Mouse (Mus musculus): ENCODE results near the gene Kcnk3.

Gene Kcnk3

DNA sequence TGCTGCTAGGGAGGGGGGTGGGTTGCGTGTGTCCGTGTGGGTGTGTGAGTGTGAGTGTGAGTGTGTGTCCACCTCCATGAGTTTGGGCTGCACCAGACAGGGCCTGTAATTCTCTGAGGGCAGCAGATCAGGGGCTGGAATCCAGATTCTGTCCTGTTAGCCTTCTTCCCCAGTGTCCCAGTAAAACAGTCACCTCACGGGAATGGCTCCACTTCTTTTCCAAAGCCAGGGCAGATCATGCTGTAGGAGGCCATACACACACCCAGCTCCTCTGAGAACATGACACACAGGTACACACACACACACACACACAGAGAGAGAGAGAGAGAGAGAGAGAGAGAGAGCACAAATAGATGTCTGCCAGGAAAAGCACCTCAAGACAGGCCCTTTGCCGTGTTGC lies 1.1 kb downstream of the Kcnk3 start:
- no peak for DNase-seq

- DNase-seq: no peak
Measured at GRCm38 (mm10) chr5:30589546-30589945, 1.6 kb downstream of the Kcnk3 start.

DNA sequence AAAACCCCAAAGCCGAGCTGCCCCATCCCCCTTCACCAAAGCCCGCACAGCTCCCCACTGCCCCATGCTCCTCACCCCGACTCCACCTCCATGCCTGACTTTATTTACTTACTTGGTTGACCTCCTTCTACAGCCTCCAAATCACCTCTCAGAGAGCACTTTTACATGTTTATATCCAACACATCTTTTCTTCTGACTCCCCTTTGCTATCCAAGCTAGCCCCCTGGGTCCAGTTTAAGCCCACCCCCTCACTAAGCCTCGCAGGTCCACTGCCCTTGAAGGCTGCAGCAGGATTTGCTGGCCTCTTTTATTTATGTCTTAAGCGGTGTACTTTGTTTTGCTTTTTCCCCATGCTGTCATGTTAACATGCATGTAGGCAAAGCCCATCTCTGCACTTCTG lies 2.3 kb downstream of the Kcnk3 start:
- DNase-seq: no peak

DNA sequence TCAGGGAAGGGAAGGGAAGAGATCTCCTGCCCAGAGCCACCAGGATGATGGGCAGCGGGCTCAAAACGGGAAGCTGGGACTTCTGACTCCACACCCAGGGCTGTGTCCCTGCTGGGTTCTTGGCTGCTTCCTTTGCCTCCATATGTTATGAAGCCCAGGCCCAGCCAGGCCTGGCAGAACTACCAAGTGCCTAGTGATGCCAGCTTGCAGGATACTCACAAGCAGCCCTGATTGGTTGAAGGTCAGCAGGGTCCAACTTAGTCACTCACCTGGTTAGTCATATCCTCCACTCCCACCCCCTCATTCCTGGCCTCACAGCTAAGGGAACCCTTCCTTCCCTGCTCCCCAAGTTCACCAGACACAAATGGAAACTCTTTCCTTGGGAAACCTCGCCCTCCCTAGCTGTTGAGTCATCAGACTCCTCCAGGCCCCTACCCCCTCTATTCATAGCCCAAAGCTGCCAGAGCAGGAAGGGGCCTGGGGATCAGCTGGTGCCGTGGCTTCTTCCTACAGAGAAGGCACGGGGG lies 3.3 kb downstream of the Kcnk3 start:
- DNase-seq: no peak

- DNase-seq: no peak
Measured at GRCm38 (mm10) chr5:30591786-30592185, 3.8 kb downstream of the Kcnk3 start.

GRCm38 (mm10) chr5:30592279-30592980 lies 4.5 kb downstream of the Kcnk3 start:
- no peak for DNase-seq

GRCm38 (mm10) chr5:30593360-30593759 lies 5.4 kb downstream of the Kcnk3 start:
- DNase-seq: no peak

DNA sequence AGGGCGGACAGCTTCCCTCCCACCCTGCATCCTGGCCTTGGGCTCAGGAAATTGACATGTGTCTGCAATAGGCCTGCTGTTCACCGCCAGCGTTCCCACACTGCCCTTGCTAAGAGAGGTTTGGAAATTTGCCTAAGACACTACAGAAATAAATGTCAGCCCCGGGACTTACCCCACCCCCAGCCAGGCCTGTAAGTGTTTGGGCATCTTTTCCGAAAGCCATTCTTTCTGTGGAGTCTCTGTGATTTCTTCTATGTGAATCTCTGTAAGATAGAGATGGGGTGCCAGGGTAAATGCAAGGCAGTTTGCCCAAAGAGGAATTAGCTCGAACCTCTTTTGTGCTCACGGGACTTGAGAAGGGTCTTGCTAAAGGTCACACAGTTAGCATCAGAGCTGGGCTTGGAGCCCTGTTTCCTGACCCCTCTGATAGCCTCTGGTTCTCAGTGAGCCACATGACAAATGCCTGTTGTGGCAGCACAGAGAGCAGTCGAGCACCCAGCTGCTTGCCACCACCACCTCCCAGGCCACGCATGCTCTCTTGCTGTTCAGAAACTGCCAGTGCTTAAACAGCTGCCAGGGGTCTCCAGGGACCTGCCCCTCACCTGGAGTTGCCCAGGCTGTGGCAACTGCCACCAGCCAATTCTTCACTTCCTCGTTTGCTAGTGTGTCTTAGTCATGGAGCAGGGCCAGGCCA lies 6.0 kb downstream of the Kcnk3 start:
- peak; percentile 45 for DNase-seq

GRCm38 (mm10) chr5:30594953-30595560 lies 7.1 kb downstream of the Kcnk3 start:
- no peak for DNase-seq

DNA sequence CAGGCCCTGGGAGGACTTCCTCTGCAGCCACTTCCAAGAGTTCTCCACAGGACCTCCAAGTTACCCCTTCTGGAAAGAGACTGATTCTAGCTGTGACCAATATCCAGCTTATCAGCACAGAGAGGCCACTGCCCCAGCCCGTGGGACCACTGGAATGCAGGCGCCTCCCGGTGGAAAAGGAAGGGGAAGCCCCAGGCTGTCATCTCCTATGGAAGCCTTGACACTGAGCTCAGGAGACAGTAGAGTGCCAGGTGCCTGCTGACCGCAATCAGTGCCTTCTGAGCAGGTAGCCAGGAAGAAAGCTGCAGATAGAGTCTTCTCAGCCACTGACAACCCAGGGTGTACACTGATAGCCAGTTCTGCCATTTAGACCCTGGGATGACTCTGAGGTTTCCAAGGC lies 13.4 kb downstream of the Kcnk3 start:
- DNase-seq: no peak

- DNase-seq: no peak
Measured at GRCm38 (mm10) chr5:30603255-30603654, 15.3 kb downstream of the Kcnk3 start.

DNA sequence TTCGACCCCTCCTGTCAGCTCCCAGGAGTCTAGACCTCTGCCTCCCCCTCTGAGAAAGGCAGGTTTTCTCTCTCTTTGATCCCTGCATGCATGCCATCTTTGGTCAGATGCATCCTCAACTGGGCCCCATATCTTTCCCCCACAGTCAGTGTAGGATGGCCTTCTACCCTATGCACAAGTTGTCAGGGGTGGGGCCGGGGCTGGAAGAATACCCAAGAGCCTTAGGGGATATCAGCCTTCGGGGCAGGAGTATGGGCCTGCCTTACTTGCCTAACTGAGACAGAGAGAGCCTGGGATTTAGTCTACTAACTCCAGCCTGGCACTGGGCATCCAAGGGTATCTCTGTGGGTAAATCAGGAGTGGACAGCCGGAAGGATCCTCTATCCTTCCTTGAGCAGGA lies 16.0 kb downstream of the Kcnk3 start:
- DNase-seq: no peak

DNA sequence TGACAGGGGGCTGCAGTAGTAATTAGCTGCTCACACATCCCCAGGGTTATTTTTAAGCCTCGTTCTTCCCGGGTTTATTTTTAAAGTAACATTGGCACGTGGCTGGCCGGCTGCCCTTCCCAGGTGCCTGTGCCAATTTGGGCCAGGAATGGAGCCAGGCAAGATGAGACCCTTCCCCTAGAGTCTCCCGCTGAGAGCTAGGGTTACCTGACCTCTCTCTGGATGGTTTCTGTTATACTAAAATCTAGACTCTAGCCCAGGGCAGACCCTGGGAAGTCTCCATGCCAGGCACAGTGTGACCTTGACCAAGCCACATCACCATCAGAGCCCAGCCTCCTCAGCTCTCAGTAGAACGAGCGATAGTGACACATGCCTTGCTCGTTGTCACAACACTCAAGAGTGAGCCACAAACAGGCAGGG lies 16.8 kb downstream of the Kcnk3 start:
- no peak for DNase-seq

GRCm38 (mm10) chr5:30605649-30606048 lies 17.7 kb downstream of the Kcnk3 start:
- no peak for DNase-seq

DNA sequence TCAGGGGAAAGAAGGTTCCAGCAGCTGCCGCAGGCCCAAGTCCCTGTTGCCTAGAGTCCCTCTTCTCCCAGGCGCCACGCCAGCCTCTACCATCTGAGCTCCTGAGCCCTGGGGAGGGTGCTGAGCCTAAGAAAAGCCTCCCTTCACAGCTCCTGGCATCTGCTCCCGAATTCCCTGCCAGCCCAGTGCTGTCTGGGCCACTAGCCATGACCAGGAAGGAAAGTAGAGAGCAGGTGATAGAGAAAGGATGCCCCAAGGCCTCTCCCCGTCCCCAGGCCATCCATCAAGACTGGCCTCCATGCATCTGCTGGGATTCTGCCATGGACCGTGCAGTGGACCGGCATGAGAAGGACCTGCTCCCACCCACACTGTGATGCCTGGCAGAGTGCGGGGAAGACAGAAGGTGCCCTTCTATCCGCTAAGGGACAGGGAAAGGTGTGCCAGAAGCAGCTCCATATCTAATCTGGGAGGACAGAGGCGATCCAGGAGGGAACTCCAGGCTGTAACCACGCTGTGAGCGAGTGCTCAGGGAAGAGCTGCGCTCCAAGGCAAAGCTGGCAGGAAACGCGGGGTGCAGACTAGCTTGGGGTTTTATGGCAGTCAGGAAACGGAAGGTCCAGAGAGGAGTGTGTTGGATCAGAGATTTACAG lies 18.6 kb downstream of the Kcnk3 start:
- DNase-seq: no peak

GRCm38 (mm10) chr5:30609094-30609493 lies 21.1 kb downstream of the Kcnk3 start:
- DNase-seq: no peak

GRCm38 (mm10) chr5:30609918-30610645 lies 22.1 kb downstream of the Kcnk3 start:
- DNase-seq: no peak

- DNase-seq: no peak
Measured at GRCm38 (mm10) chr5:30611091-30611490, 23.1 kb downstream of the Kcnk3 start.

DNA sequence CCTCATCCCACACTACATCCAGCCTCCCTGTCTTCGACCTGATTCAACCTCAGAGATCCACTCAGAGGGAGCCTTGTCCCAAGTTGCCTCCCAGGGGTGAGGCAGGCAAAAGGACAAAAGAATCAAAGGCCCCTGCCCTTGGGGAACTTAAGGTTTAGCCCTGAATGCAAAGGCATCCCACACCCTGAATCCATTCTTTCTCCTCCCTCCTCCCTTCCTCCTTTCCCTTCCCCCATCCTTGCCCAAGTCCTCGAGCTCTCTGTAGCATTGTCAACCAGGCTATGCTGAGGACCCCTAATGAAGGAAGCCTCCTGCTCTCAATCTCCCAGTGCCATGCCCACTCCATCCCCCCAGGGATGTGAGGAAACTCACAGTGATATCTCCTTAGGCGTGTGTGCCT lies 23.7 kb downstream of the Kcnk3 start:
- DNase-seq: no peak

DNA sequence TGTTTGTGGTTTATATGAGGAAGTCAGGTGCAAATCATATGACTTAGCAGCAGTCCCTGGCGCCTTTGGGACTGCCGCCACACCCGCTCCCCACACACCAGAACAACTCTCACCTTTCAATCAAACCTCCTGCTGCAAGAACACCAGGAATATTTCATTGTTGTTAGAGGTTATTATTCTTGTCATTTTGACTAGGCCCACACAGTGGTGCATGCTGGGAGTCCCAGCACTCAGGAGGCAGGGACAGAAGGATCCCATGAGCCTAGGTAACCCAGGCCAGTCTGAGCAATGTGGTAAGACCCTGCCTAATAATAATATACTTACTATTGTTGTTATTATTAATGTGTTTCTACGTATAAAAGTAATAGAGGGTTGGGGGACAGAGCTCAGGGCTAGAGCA lies 24.6 kb downstream of the Kcnk3 start:
- no peak for DNase-seq

DNA sequence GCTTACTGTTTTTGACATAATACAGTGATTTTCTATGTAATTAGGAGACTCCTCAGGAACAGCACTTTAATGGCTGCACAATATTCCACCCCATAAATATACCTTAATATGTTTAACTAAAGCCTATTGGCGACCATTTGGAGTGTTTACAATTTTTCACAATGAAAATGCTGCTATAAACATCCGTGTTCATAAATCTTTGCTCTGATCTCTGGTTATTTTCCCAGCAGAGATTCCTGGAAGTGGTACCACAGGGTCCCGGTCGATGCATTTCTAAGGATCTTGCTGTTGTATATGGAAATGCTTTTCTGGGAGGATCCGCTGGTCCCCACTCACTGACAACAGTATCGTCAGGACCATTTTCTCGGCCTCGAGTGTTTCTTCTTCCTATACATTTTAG lies 25.3 kb downstream of the Kcnk3 start:
- DNase-seq: no peak

- peak; percentile 34 for DNase-seq
Measured at GRCm38 (mm10) chr5:30614221-30614620, 26.3 kb downstream of the Kcnk3 start.

DNA sequence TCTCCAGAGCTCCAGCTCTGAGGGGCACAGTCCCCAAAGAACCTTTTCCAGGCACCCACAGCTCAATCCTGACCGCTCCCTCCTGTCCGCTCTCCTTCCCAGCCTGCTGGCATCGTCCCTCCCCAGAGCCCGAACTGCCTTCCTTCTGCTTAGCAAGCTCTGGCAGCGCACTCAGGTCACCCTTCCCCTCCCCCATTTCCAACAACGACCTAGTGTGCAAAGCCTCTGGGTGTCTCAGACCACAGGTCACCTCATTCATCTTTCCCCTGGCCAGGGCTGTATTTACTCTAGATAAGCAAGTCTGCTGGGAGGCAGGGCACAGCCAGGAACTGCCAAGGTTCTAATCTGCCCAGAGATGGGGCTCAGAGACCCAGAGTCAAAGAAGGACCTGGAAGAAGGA lies 27.4 kb downstream of the Kcnk3 start:
- DNase-seq: no peak
